Mouse (Mus musculus): ENCODE data around the gene Sfta2. TPM values are rescaled to one million over a fixed set of nuclear protein-coding genes. Genes with fewer than 3 reads are reported as not detected.
A peak's percentile ranks its signal among the peaks of the same experiment; 100 is the strongest.

Sfta2 gene
- total and polyA plus RNA-seq, 2 experiments from 2014 or later = not detected

DNA sequence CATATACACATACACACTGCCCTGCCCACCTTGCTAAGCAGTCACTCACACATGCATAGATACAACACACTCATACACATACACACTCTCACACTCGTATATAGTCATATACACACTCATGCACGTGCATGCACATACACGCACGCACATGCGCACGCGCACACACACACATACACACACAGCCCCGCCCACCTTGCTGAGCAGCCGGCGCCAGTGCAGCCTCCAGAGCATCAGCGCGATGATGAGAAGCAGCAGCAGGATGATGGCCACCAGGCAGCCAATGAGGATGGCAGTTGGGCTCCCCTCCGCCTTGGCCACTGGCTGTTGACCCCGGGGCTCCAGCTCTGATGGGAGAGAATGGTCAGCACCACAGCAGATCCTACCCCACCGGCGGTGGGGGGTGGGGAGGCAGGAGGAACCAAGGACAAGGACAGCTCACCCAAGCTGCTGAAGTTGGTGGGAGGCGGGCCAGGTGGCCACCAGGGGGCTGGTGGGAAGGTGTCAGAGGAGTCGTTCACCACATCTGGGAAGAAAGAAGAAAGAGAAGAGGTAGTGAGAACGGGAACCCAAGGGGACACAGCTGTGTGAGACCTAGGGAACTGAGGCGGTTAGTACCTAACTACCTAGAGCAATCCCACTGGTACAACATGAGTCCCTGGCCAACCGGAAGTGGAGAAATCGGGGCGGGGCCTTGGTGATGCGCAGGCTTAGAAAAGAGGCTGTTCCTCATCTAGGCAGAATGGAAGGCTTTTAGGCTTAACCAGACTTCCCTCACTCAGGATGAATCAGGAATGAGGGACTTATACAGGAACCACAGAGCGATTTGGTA, 87.2 kb downstream of the Sfta2 start:
- H3K4me3 ChIP-seq (ENCODE audit: low read depth, low read length) = no peak overlapping the region
- no peak overlapping the region for H3K27ac ChIP-seq (ENCODE audit: low read depth, low read length)
- H3K4me2 ChIP-seq (ENCODE audit: low read depth, low read length, poor library complexity, severe bottlenecking) = no peak overlapping the region
- peaks cover 79% of the 10 kb centered on the region for H3K36me3 ChIP-seq (ENCODE audit: insufficient read depth, low read length)
- no peaks in the 10 kb centered on the region for H3K9me3 ChIP-seq (ENCODE audit: low read length)
- H3K4me1 ChIP-seq (ENCODE audit: insufficient read depth, low read length) = no peaks in the 10 kb centered on the region
- H3K9ac ChIP-seq (replicated peaks; ENCODE audit: low read length, poor library complexity, severe bottlenecking) = no peak overlapping the region
- WGBS = 91% methylated on average over 25 of the region's 25 CpGs
- ATAC-seq (ENCODE audit: low FRiP score) (no peak), DNase-seq (ENCODE audit: low spot score) (no peak)
- H3K27me3 ChIP-seq (ENCODE audit: insufficient read depth, low read length) = no peaks in the 10 kb centered on the region
- no peak; the same call in 1 of the 2 replicates for TF ChIP-seq CTCF (IDR thresholded peaks at IDR 0.05)

- WGBS = 90% methylated on average over 18 of the region's 18 CpGs
- no peak for ATAC-seq (ENCODE audit: low FRiP score)
- peaks cover 74% of the 10 kb centered on the region for H3K36me3 ChIP-seq (ENCODE audit: insufficient read depth, low read length)
Observed at GRCm38 (mm10) chr17:35689936-35690645, 88.7 kb downstream of the Sfta2 start.

GRCm38 (mm10) chr17:35691811-35692210, 90.5 kb downstream of the Sfta2 start:
- Histone ChIP-seq H3K4me3 (ENCODE audit: low read depth, low read length) (no peak overlapping the region), H3K27ac (ENCODE audit: low read depth, low read length) (no peak overlapping the region), H3K27me3 (ENCODE audit: insufficient read depth, low read length) (no peaks in the 10 kb centered on the region), H3K4me2 (ENCODE audit: low read depth, low read length, poor library complexity, severe bottlenecking) (no peak overlapping the region), H3K9me3 (ENCODE audit: low read length) (no peaks in the 10 kb centered on the region), H3K9ac (replicated peaks; ENCODE audit: low read length, poor library complexity, severe bottlenecking) (no peak overlapping the region; the same call in 1 of the 2 replicates), H3K36me3 (ENCODE audit: insufficient read depth, low read length) (peaks cover 64% of the 10 kb centered on the region), H3K4me1 (ENCODE audit: insufficient read depth, low read length) (0 out of 2 replicates have a peak, but pooled peaks cover 2% of the 10 kb centered on the region)
- DNase-seq (ENCODE audit: low spot score) = no peak
- 84% methylated on average over 4 of the region's 4 CpGs for WGBS
- no peak for ATAC-seq (ENCODE audit: low FRiP score)
- no peak for TF ChIP-seq CTCF (IDR thresholded peaks at IDR 0.05)

More at GRCm38 (mm10) chr17:35689936-35690645, 88.7 kb downstream of the Sfta2 start:
- no peak for TF ChIP-seq CTCF (IDR thresholded peaks at IDR 0.05)
- Histone ChIP-seq H3K4me1 (ENCODE audit: insufficient read depth, low read length) (no peaks in the 10 kb centered on the region), H3K9me3 (ENCODE audit: low read length) (no peaks in the 10 kb centered on the region), H3K4me2 (ENCODE audit: low read depth, low read length, poor library complexity, severe bottlenecking) (no peak overlapping the region), H3K9ac (replicated peaks; ENCODE audit: low read length, poor library complexity, severe bottlenecking) (no peak overlapping the region; the same call in 1 of the 2 replicates), H3K27me3 (ENCODE audit: insufficient read depth, low read length) (no peaks in the 10 kb centered on the region), H3K27ac (ENCODE audit: low read depth, low read length) (no peak overlapping the region), H3K4me3 (ENCODE audit: low read depth, low read length) (no peak overlapping the region)
- no peak for DNase-seq (ENCODE audit: low spot score)

DNA sequence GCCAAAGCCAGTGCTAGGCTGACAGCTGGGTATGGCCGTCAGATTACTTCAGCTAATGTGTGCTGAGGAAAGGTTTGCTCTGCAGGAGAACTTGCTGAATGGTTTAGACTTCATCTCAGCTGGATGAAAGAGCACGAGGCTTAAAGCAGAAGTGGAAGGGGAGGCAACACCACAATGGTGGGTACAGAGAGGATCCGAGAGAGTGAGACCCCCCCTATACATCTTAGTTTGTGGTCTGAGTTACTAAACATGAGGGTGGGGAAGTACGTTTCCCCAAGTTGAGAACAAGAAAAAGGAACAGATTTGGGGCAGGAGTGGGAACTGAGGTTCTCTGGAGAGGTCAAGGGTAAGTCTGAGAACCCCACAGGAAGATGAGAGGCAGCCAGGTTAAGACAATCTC, 91.0 kb downstream of the Sfta2 start:
- Histone ChIP-seq H3K4me3 (ENCODE audit: low read depth, low read length) (no peak overlapping the region), H3K36me3 (ENCODE audit: insufficient read depth, low read length) (peaks cover 59% of the 10 kb centered on the region), H3K9me3 (ENCODE audit: low read length) (no peaks in the 10 kb centered on the region), H3K4me1 (ENCODE audit: insufficient read depth, low read length) (peaks cover 7% of the 10 kb centered on the region; the same call in 1 of the 2 replicates), H3K4me2 (ENCODE audit: low read depth, low read length, poor library complexity, severe bottlenecking) (no peak overlapping the region), H3K9ac (replicated peaks; ENCODE audit: low read length, poor library complexity, severe bottlenecking) (no peak overlapping the region), H3K27ac (ENCODE audit: low read depth, low read length) (no peak overlapping the region), H3K27me3 (ENCODE audit: insufficient read depth, low read length) (no peaks in the 10 kb centered on the region)
- no peak for TF ChIP-seq CTCF (IDR thresholded peaks at IDR 0.05)
- 67% methylated on average over 4 of the region's 4 CpGs for WGBS
- DNase-seq (ENCODE audit: low spot score) (no peak), ATAC-seq (ENCODE audit: low FRiP score) (no peak)

DNA sequence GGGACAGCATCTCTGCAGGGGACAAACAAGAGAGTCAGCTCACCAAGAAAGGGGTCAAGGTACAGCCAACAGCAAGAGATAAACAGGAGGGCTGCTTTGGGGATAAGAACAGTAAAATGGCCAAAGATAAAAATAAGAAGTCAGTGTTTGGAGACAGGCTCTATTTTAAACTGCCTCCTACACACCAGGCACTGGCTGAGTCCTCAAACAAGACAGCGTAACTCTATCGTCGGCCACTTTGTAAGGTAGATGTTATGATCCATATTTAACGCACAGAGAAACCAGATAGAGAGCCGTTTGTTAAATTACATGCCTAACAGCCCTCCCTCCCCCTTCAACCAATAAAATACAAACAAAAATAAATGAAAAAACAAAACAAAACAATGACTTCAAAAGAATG, 92.6 kb downstream of the Sfta2 start:
- Histone ChIP-seq H3K9me3 (ENCODE audit: low read length) (no peaks in the 10 kb centered on the region), H3K4me2 (ENCODE audit: low read depth, low read length, poor library complexity, severe bottlenecking) (no peak overlapping the region), H3K9ac (replicated peaks; ENCODE audit: low read length, poor library complexity, severe bottlenecking) (no peak overlapping the region), H3K36me3 (ENCODE audit: insufficient read depth, low read length) (peaks cover 44% of the 10 kb centered on the region), H3K27me3 (ENCODE audit: insufficient read depth, low read length) (no peaks in the 10 kb centered on the region), H3K4me1 (ENCODE audit: insufficient read depth, low read length) (peaks cover 12% of the 10 kb centered on the region; the same call in 1 of the 2 replicates), H3K4me3 (ENCODE audit: low read depth, low read length) (no peak overlapping the region), H3K27ac (ENCODE audit: low read depth, low read length) (no peak overlapping the region)
- TF ChIP-seq CTCF (IDR thresholded peaks at IDR 0.05) = no peak
- 92% methylated on average over 5 of the region's 5 CpGs for whole genome bisulfite sequencing
- ATAC-seq (ENCODE audit: low FRiP score) = no peak
- no peak for DNase-seq (ENCODE audit: low spot score)

DNA sequence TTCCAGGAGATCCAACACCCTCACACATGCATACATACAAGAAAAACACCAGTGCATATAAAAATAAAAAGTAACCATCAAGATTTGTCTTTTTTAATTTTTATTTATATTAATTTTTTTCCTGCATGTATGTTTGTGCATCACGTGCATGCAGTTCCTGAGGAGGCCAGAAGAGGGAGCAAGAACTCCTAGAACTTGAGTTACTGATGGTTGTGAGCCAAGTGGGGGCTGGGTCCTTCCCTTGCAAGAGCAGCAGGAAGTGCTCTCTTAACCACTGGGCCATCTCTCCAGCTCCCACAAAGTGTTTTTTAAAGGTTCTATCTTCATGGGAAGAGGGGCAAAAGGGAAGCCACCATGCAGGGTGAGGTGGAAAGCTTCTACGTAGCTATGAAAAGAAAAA, 93.9 kb downstream of the Sfta2 start:
- H3K4me3 ChIP-seq (ENCODE audit: low read depth, low read length) = no peak overlapping the region
- WGBS = 88% methylated on average over 2 of the region's 2 CpGs
- no peaks in the 10 kb centered on the region for H3K27me3 ChIP-seq (ENCODE audit: insufficient read depth, low read length)
- peaks cover 16% of the 10 kb centered on the region; the same call in 1 of the 2 replicates for H3K4me1 ChIP-seq (ENCODE audit: insufficient read depth, low read length)
- no peak for ATAC-seq (ENCODE audit: low FRiP score)
- no peak overlapping the region for H3K4me2 ChIP-seq (ENCODE audit: low read depth, low read length, poor library complexity, severe bottlenecking)
- peaks cover 35% of the 10 kb centered on the region for H3K36me3 ChIP-seq (ENCODE audit: insufficient read depth, low read length)
- H3K27ac ChIP-seq (ENCODE audit: low read depth, low read length) = no peak overlapping the region
- peak; percentile 70 for DNase-seq (ENCODE audit: low spot score)
- TF ChIP-seq CTCF (IDR thresholded peaks at IDR 0.05) = peak; percentile 73
- no peaks in the 10 kb centered on the region for H3K9me3 ChIP-seq (ENCODE audit: low read length)
- no peak overlapping the region for H3K9ac ChIP-seq (replicated peaks; ENCODE audit: low read length, poor library complexity, severe bottlenecking)
